Mouse (Mus musculus): ENCODE data around the gene Marc1. TPM values are rescaled to one million over a fixed set of nuclear protein-coding genes. Genes with fewer than 3 reads are reported as not detected.

Marc1 gene
- polyA plus RNA-seq, 1 experiment from 2014 or later = not detected

DNA sequence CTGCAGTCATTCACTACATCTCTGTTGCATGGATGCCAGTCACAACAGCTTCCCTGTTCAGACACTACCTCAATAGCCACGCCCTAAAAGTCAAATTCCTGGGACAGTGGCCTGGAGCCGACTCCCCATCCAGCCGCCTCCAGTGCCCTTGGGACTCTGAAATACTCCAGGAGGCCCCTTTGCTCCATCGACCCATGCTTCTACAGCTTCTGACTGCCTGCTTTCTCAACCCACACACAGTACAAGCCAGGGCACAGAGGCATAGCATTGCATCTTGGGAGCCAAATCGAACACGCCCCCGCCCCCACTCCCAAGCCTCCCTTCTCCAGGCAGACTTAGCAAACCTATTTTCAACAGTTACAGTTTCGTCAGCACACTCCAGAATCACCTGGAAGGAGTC is 18.8 kb upstream of the Marc1 start:
- Histone ChIP-seq H3K9me3 (ENCODE audit: control insufficient read depth, low read length) (no peaks in the 10 kb centered on the region), H3K27me3 (ENCODE audit: control insufficient read depth, insufficient read depth, low read length) (no peaks in the 10 kb centered on the region), H3K9ac (ENCODE audit: low read length) (no peak overlapping the region), H3K36me3 (ENCODE audit: control insufficient read depth, insufficient read depth, low read length) (peaks cover 11% of the 10 kb centered on the region; the same call in 1 of the 2 replicates), H3K4me1 (ENCODE audit: control insufficient read depth, insufficient read depth, low read length) (no peaks in the 10 kb centered on the region), H3K4me2 (ENCODE audit: low read depth, severe bottlenecking) (no peak overlapping the region), H3K27ac (replicated peaks; ENCODE audit: low read depth, low read length) (no peak overlapping the region), H3K4me3 (ENCODE audit: low read depth, low read length) (no peak overlapping the region)
- DNase-seq (ENCODE audit: low spot score) (no peak), ATAC-seq (ENCODE audit: insufficient number of reproducible peaks, low FRiP score, low TSS enrichment, low read depth) (no peak)
- 91% methylated on average over 8 of the region's 8 CpGs for WGBS

DNA sequence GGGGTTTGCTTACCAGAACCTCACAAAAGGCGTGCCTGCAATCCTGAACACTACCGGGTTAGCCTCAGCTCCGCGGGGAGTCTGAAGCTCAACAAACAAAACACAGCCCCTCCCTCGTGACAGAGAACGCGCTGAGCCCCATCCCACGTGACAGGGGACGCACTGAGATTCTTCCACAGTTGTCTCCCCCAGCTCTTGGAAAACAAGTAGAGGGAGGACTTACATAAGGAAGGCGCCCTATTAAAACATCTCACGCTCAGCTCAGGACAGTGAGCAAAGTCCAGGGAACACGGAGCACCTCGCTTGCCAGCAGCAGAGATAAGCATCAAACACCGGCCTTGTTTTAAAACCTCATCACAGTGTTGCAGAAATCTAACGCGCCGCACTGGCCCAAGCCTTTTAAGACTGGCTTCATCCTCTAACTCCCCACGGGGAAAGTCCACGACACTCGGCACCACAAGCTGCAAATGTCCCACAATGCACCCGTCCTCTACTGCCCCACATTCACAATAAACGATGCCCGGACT is 16.1 kb upstream of the Marc1 start:
- Histone ChIP-seq H3K4me3 (ENCODE audit: low read depth, low read length) (no peak overlapping the region), H3K4me1 (ENCODE audit: control insufficient read depth, insufficient read depth, low read length) (no peaks in the 10 kb centered on the region; the same call in 1 of the 2 replicates), H3K36me3 (ENCODE audit: control insufficient read depth, insufficient read depth, low read length) (peaks cover 7% of the 10 kb centered on the region; the same call in 1 of the 2 replicates), H3K9me3 (ENCODE audit: control insufficient read depth, low read length) (no peaks in the 10 kb centered on the region), H3K27me3 (ENCODE audit: control insufficient read depth, insufficient read depth, low read length) (no peaks in the 10 kb centered on the region), H3K4me2 (ENCODE audit: low read depth, severe bottlenecking) (peak overlapping the region; percentile 7; the same call in 1 of the 2 replicates), H3K27ac (replicated peaks; ENCODE audit: low read depth, low read length) (no peak overlapping the region), H3K9ac (ENCODE audit: low read length) (peak overlapping the region; percentile 14; the same call in 1 of the 2 replicates)
- WGBS = 33% methylated on average over 23 of the region's 23 CpGs
- no peak for DNase-seq (ENCODE audit: low spot score)
- ATAC-seq (ENCODE audit: insufficient number of reproducible peaks, low FRiP score, low TSS enrichment, low read depth) = no peak

DNA sequence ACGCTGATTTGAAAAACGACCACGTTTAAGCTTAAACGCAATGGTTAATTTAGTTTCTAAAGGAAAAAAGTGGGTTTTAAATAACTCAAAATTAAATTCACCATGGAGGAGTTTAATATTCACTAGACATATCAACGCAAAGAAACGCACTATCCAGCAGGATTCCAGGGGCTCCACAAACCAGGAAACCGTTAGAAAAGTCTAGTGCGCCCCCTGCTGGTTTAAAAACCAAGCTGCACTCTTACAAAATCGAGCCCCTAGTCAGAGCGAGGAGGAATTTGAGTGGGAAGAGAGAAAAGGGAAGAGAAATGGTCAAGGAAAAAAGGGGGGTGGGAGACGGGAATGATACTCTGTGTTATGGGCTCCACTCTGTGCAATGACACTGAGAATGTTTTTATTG is 14.0 kb upstream of the Marc1 start:
- Histone ChIP-seq H3K4me1 (ENCODE audit: control insufficient read depth, insufficient read depth, low read length) (no peaks in the 10 kb centered on the region; the same call in 1 of the 2 replicates), H3K27ac (replicated peaks; ENCODE audit: low read depth, low read length) (no peak overlapping the region), H3K9ac (ENCODE audit: low read length) (no peak overlapping the region), H3K9me3 (ENCODE audit: control insufficient read depth, low read length) (no peaks in the 10 kb centered on the region), H3K4me2 (ENCODE audit: low read depth, severe bottlenecking) (no peak overlapping the region), H3K36me3 (ENCODE audit: control insufficient read depth, insufficient read depth, low read length) (peaks cover 2% of the 10 kb centered on the region; the same call in 1 of the 2 replicates), H3K4me3 (ENCODE audit: low read depth, low read length) (no peak overlapping the region), H3K27me3 (ENCODE audit: control insufficient read depth, insufficient read depth, low read length) (no peaks in the 10 kb centered on the region)
- WGBS = 26% methylated on average over 11 of the region's 11 CpGs
- peak; percentile 72 for DNase-seq (ENCODE audit: low spot score)
- no peak for ATAC-seq (ENCODE audit: insufficient number of reproducible peaks, low FRiP score, low TSS enrichment, low read depth)

DNA sequence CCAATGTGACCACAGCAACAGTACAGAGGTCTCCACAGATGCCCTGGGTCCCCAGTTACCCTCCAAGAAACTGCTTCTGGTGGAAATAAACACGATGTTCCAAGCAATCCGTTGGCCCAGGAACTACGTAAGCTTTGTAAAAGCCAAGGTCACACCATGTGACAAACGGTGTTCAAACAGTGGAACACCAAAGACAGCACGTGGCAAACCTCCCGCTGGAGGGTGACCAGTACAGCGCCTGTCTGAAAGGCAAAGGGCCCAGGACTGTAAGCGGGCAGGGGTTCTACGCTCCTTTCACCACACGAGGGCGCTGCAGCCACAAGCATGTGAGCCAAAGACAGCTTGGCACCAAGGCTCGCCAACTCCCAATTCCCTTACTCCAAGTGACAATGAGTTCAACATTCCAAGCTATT is 13.3 kb upstream of the Marc1 start:
- Histone ChIP-seq H3K4me3 (ENCODE audit: low read depth, low read length) (no peak overlapping the region), H3K9me3 (ENCODE audit: control insufficient read depth, low read length) (no peaks in the 10 kb centered on the region), H3K27ac (replicated peaks; ENCODE audit: low read depth, low read length) (no peak overlapping the region), H3K36me3 (ENCODE audit: control insufficient read depth, insufficient read depth, low read length) (no peaks in the 10 kb centered on the region; the same call in 1 of the 2 replicates), H3K9ac (ENCODE audit: low read length) (no peak overlapping the region), H3K4me1 (ENCODE audit: control insufficient read depth, insufficient read depth, low read length) (no peaks in the 10 kb centered on the region; the same call in 1 of the 2 replicates), H3K4me2 (ENCODE audit: low read depth, severe bottlenecking) (no peak overlapping the region), H3K27me3 (ENCODE audit: control insufficient read depth, insufficient read depth, low read length) (no peaks in the 10 kb centered on the region)
- ATAC-seq (ENCODE audit: insufficient number of reproducible peaks, low FRiP score, low TSS enrichment, low read depth) = peak; percentile 55; the same call in 1 of the 2 replicates
- 5% methylated on average over 12 of the region's 12 CpGs for WGBS
- peak; percentile 95 for DNase-seq (ENCODE audit: low spot score)

DNA sequence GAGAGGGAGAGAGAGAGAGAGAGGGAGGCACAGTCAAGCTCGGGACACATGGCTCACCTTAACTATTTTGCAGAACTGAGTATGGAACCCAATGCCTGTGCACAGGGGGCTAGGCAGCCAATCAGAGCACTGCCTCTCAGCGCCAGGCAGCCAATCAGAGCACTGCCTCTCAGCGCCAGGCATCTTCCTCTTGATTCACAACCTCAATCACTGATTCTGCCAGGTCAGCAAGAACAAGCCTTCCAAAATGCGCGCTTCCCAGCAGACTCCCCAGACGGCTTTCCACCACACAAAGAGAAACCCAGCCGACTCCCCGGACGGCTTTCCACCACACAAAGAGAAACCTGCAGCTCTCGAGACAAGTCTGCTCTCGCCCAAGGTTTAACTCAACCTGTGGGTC is 11.6 kb upstream of the Marc1 start:
- ATAC-seq (ENCODE audit: insufficient number of reproducible peaks, low FRiP score, low TSS enrichment, low read depth) = peak; percentile 79; the same call in 1 of the 2 replicates
- H3K27ac ChIP-seq (replicated peaks; ENCODE audit: low read depth, low read length) = no peak overlapping the region

DNA sequence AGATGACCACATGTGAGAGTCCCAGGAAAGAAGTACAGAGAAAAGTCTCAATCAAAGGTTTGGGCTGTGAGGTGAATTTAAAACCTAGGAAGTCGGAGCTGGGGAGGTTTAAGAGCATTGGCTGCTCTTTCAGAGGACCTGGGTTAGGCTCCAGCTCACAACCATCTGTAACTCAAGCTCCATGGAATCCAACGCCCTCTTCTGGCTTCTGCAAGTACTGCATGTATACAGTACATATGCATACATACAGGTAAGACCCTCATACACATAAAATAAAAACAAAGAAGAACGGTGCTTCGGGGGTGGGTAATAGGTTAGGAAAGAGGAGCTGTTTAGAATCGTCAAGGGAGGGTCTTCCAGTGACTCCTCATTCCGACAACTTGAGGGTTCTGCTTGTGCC is 6.7 kb upstream of the Marc1 start:
- Histone ChIP-seq H3K4me1 (ENCODE audit: control insufficient read depth, insufficient read depth, low read length) (no peaks in the 10 kb centered on the region), H3K27ac (replicated peaks; ENCODE audit: low read depth, low read length) (no peak overlapping the region), H3K9ac (ENCODE audit: low read length) (no peak overlapping the region), H3K36me3 (ENCODE audit: control insufficient read depth, insufficient read depth, low read length) (peaks cover 2% of the 10 kb centered on the region), H3K9me3 (ENCODE audit: control insufficient read depth, low read length) (no peaks in the 10 kb centered on the region), H3K4me3 (ENCODE audit: low read depth, low read length) (no peak overlapping the region), H3K27me3 (ENCODE audit: control insufficient read depth, insufficient read depth, low read length) (no peaks in the 10 kb centered on the region), H3K4me2 (ENCODE audit: low read depth, severe bottlenecking) (no peak overlapping the region)
- ATAC-seq (ENCODE audit: insufficient number of reproducible peaks, low FRiP score, low TSS enrichment, low read depth) (no peak), DNase-seq (ENCODE audit: low spot score) (no peak)
- WGBS = 83% methylated on average over 6 of the region's 6 CpGs

More for the DNA sequence above, 11.6 kb upstream of the Marc1 start:
- no peak overlapping the region for H3K4me3 ChIP-seq (ENCODE audit: low read depth, low read length)
- no peaks in the 10 kb centered on the region for H3K27me3 ChIP-seq (ENCODE audit: control insufficient read depth, insufficient read depth, low read length)
- H3K36me3 ChIP-seq (ENCODE audit: control insufficient read depth, insufficient read depth, low read length) = peaks cover 2% of the 10 kb centered on the region
- DNase-seq (ENCODE audit: low spot score) = peak; percentile 59
- H3K4me1 ChIP-seq (ENCODE audit: control insufficient read depth, insufficient read depth, low read length) = no peaks in the 10 kb centered on the region; the same call in 1 of the 2 replicates
- no peaks in the 10 kb centered on the region for H3K9me3 ChIP-seq (ENCODE audit: control insufficient read depth, low read length)
- 11% methylated on average over 11 of the region's 11 CpGs for WGBS
- H3K9ac ChIP-seq (ENCODE audit: low read length) = no peak overlapping the region
- H3K4me2 ChIP-seq (ENCODE audit: low read depth, severe bottlenecking) = peak overlapping the region; percentile 36; the same call in 1 of the 2 replicates

DNA sequence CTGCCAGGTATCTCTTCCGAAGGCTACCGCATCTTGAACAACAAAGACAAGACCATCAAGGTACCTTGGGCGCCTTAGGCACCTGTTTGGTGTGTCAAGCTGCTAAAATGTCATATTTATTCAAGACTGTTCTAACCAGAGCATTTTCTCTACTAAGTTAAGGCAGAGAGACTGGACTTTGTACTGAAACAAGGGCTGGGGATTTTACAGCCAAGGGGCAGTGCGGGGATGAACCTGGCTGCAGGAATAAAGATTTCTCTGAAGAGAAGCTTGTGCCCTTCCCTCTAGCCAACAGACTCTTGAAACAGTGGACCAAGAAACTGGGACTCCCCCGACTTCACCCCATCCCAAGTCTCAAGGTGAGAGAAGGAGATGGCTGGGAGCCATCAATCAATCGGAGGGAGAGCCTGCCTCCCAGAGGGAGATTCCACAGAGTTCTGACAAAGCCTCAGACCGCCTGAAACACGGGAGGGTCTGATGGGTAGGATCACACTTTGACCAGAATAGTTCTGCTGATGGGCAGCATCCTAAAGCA is 670 bp upstream of the Marc1 start:
- no peaks in the 10 kb centered on the region for H3K9me3 ChIP-seq (ENCODE audit: control insufficient read depth, low read length)
- no peak overlapping the region for H3K27ac ChIP-seq (replicated peaks; ENCODE audit: low read depth, low read length)
- 57% methylated on average over 8 of the region's 8 CpGs for WGBS
- ATAC-seq (ENCODE audit: insufficient number of reproducible peaks, low FRiP score, low TSS enrichment, low read depth) (no peak), DNase-seq (ENCODE audit: low spot score) (no peak)
- H3K4me1 ChIP-seq (ENCODE audit: control insufficient read depth, insufficient read depth, low read length) = peaks cover 7% of the 10 kb centered on the region; the same call in 1 of the 2 replicates
- no peaks in the 10 kb centered on the region for H3K36me3 ChIP-seq (ENCODE audit: control insufficient read depth, insufficient read depth, low read length)
- no peak overlapping the region for H3K4me3 ChIP-seq (ENCODE audit: low read depth, low read length)
- peaks cover 18% of the 10 kb centered on the region for H3K27me3 ChIP-seq (ENCODE audit: control insufficient read depth, insufficient read depth, low read length)
- no peak overlapping the region for H3K9ac ChIP-seq (ENCODE audit: low read length)
- no peak overlapping the region for H3K4me2 ChIP-seq (ENCODE audit: low read depth, severe bottlenecking)

DNA sequence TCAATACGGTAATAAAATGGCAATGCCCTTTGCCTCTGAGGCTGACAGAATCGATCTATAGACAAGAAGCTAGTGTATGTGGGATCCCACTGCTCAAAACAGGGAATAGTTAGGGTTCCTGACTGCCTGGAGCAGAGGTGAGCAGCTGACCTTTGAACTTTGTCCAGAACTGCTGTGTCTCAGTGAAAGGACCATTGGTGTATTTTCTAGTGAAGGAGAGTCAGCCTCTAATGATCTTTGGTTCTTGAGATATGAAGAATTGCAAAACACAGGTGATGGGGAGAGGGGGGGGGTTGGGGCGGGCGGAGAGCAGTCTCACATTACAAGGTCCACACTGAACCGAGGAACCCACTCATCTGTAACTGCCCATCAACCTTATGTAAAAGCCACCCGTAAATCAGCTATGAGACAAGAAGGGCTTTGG is 1.5 kb downstream of the Marc1 start:
- Histone ChIP-seq H3K4me2 (ENCODE audit: low read depth, severe bottlenecking) (no peak overlapping the region), H3K4me3 (ENCODE audit: low read depth, low read length) (no peak overlapping the region), H3K9me3 (ENCODE audit: control insufficient read depth, low read length) (no peaks in the 10 kb centered on the region), H3K4me1 (ENCODE audit: control insufficient read depth, insufficient read depth, low read length) (peaks cover 7% of the 10 kb centered on the region; the same call in 1 of the 2 replicates), H3K36me3 (ENCODE audit: control insufficient read depth, insufficient read depth, low read length) (no peaks in the 10 kb centered on the region), H3K27ac (replicated peaks; ENCODE audit: low read depth, low read length) (no peak overlapping the region), H3K9ac (ENCODE audit: low read length) (no peak overlapping the region), H3K27me3 (ENCODE audit: control insufficient read depth, insufficient read depth, low read length) (peaks cover 18% of the 10 kb centered on the region)
- WGBS = 55% methylated on average over 6 of the region's 6 CpGs
- DNase-seq (ENCODE audit: low spot score) (no peak), ATAC-seq (ENCODE audit: insufficient number of reproducible peaks, low FRiP score, low TSS enrichment, low read depth) (no peak)
